Mouse (Mus musculus) lung, postnatal 0 days (tissue): ENCODE measurements at regions not wholly inside any gene's neighbourhood (a gene's known extent, or its start where the extent isn't known, plus 50 kb on each side); places are given as distances from the start of the nearest gene placed in this dataset.

Source experiments
- CTCF ChIP-seq: IDR thresholded peaks from 2 replicates; pipeline ENCODE4 v1.5.1; 2016; ENCODE audit warnings: antibody characterized with exemption, mild to moderate bottlenecking
- EP300 ChIP-seq: IDR thresholded peaks from 2 replicates; pipeline ENCODE4 v1.6.1; 2016; ENCODE audit warnings: antibody characterized with exemption, mild to moderate bottlenecking, control low read depth

DNA sequence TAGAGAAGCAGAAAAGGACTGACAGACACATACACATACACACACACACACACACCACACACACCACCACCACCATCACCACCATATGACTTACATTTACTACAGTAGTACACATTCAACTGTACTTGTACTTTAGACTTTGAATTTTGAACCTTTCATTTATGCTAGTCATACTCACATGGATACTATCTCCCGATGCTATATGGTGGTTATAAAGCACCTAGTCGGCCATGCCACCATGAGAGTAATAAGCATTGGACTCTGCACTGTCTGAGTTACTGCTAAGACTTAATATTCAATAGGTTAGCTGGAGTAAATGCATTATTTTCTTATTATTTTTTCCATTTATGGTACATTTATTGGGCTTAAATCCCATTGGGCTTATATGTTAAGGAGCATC, 488.0 kb upstream of the Cdh11 start:
- TF ChIP-seq CTCF = no peak
- no peak for TF ChIP-seq EP300
